Mouse (Mus musculus) frontal cortex, adult (tissue): ENCODE results near the gene Il18.

Source experiments
- ATAC-seq: cut with Nextera tagmentation; 2 replicates; pipeline ENCODE4 v1.9.2; 2017; ENCODE audit warnings: mild to moderate bottlenecking, moderate library complexity, mixed read lengths; ENCODE audit not compliant: low TSS enrichment

The Il18 gene

DNA sequence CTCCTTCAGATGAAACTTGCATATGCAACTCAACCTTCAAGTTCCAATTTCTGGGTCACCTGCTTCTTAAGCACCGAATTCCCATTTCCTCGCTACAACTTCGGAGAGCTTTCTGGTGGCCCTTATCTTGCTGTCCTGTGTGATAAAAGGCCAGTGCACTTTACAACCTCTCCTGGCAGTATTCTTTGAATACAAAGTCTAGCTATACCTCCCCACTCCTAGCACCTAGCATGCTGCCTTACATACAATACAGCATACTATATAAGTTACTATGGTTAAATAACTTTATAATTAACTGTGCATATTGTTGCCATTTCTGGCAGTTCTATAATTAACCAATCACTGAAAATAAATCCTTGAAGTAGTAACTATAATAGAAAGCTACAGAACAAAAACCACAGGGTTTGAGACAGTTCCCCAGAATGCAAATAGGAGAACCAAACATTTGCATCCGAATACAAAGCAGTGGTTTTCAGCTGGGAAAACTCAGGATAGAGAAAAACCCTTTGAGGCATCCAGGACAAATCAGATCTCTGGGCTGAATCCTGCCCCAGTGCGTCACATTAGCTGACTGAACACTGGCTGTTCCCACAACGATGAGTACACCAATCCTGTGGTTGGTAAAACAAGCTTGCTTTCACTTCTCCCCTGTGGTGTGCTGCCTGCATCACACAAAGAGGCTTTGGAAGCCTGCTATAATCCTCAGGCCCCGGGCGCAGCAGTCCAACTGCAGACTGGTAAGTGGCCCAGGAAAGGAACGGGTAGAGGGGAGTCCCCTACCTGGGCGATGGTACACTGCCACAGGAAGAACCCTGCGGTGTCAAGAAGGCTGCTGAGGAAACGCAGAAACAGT, at the start of gene Il18:
TSS of gene Il18 (plus strand) at position 587 of the 853 bp plus-strand sequence.
- ATAC-seq = peak; percentile 100

DNA sequence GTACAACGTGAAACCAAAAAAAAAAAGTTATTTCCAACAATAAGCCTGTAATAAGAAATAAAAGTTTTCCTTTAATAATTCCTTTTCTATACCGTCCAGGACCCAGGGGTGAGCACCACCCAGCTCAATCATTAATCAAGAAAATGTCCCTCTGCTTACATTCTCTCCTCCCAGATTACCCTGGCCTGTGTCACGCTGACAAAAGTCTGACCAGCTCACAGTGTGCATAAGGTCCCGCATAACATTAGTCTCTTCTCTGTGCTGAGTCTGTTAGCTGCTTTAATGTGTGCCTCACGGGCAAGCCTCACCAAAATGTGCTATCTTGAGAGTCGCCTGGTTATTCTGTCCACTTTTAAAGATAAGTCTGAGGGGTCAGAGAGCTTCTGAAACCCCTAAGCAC, 49.2 kb upstream of the Il18 start:
- no peak for ATAC-seq

DNA sequence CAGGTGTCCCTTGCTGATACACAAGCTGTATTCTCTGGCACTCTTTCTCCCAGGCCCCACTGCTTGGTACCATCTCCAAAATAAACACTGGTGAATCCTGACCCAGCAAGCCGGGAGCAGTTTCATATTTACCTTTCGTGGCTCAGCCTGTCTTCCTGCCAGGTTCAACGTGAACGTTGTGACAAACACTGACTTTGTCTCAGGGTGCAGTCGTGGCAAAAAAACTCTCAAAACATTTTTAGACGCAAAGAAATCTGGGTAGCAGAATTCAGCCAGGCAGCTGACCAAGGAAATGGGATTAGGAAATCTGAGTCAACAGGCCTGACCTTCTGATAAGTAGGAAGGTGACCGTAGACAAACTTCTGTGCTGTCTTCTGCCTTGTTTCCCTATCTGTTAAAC, 47.1 kb upstream of the Il18 start:
- no peak for ATAC-seq

DNA sequence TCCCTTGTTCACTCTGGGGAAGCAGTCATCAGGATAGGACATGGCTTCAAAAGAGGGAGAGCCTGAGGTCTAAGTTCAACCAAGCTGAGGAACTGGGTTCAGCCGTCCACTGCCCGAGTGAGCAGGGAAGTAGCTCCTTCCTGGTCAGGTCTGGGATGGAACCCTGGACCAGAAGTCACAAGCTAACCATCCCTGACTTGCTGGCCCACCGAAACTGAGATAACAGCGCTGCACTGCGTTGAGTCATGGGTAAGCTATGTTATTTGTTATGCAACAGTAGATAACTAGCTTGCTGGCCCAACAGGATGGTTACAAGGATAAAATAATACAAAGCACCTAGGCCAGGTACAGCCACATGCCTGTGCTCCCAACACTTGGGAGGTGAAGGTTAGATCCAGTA, 39.2 kb upstream of the Il18 start:
- no peak for ATAC-seq

DNA sequence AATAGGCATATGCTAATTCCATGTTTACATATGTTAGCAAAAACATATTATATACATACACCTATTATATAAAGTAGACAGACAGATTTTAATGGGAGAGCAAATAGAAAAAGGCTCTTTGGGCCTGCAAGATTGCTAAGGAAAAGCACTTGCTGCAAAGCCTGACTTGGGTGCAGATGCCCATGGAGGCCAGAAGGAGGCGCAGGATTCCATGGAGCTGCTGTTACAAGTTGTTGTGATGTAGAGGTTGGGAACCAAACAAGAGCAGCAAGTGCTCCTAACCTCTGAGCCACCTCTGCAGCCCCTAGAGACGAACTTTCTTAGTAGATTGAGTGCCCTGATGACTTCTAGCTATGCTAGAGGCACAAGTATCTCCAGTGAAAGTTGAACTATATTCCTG, 35.8 kb upstream of the Il18 start:
- ATAC-seq = no peak

DNA sequence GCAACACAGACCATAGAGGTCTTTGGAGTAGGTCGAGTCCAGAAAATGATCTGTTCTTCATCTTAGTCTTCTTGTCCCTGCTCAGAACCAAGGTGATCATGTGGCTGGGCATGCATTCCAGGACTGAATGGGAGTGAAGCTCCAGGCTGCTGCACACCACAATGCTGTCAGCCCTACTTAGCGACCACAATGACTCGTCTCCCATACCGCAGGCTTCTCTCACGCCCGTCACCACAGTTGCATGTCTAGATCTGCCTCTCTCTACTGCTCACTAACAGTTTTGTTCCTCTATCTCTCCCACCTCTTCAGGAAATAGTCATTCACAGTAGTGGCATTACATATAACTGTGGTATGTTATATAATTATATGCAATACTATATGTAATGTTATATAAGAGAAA, 33.9 kb upstream of the Il18 start:
- no peak for ATAC-seq

DNA sequence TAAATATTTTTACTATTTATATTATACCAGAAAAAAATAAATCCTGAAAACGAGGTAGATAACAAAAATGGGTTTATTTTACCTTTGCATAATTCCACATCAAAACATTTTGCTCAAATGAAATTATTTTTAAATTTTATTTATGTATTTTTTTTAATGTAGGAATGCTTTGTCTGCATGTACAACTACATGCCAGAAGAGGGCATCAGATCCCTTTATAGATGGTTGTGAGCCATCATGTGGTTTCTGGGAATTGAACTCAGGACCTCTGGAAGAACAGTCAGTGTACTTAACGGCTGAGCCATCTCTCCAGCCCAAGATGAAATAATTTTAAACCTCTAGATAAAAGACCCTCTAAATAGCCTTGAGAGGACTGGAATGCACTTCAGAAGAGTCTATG, 33.1 kb upstream of the Il18 start:
- ATAC-seq = no peak

DNA sequence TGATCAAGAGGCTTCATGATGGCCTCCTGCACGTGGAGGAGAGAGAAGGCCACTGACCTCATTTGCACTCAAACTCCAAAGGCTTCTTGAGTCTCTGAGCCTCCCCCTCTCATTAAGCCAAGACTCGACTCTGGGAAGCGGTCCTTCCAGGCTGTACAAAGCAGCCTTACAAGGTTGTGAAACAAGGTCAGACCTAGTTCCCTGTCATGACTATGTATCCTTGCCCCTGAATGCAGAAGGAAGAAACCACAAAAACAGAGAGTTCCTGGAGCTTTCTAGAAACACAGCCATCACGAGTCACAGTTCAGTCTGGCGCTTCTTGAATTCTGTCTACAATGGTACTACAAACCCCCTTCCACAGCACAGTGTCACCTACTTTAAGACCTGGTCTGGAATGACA, 32.1 kb upstream of the Il18 start:
- ATAC-seq = no peak; the same call in 1 of the 2 replicates

DNA sequence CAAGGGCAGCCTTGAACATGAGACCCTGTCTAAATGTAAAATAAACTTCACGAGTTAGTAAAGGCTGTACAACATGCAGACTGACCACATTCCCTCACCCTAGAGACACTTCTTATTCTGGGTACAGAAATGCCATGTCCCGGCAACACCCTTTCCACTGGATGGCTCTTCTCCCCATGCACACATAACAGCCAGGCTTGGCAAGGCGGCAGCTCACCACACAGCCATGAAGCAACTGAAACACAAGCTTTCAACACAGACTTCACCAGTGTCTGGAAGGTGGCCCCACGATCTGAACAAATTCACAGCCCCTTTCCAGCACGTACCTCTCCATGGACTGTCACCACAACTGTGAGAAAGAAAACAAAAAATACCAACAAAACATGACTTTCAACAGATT, 29.7 kb upstream of the Il18 start:
- no peak for ATAC-seq

DNA sequence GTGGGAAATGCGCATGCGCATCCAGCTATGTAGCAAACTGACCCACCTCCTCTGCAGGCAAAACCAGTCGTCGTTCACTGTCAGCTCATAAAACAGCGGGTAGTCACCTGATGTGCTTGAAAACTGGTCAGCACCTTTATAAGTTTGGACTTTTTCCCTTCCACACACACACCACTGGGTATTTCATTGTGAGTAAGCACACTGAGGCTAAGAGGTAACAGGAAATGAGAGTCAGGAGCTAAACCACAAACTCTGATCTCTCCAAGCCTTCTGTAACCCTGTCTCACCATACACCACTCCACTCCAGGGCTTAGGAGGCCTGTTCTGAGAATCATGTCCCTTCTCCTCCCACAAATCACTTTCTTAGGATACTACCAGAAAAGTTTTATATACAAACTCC, 29.0 kb upstream of the Il18 start:
- no peak for ATAC-seq

DNA sequence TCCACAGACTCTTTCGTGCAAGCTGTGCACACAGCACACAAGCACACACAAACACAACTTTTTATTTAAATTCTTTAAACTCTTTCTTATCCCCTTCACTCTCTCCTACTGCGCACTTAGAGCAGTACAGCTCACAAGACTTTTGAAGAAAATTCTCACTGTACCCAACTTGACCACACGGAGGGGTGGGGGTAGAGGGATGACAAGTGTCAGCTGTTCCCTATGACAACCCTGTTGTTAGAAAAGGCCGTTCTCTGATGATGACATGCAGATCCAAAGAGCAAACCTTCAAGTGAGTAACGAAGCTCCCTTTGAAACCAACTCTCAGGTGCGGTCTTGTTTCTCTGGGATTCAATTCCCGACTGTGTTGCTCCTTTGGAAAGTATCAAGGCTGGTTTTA, 26.8 kb upstream of the Il18 start:
- ATAC-seq = peak; percentile 12; the same call in 1 of the 2 replicates

DNA sequence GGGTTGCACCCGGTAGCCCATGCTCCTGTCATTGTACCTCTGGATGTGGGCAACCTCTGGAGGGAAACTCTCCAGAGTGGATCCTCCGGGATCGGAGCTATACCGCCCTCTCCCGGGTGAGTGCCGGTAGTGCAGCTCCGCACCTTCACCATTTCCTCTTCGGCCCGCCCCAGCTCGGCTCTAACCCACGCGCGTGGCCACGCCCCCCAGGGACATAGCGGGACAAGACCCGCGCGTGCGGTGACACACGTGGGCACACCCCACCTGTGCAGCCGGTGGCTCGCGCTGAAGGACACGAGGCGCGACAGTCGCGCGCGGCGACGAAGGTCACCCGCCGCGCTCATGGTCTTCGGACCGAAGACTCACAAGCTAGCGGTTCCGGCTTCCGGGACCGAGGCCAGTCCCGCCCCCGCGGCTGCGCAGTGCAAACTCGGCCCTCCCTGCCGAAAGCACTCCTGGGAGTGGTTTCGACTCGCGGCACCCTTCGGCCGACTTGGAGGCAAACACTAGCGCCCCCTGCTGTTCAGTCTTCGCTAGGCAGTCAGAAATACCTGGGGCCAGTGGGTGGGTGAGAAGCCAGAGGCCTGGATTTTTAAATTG, 26.2 kb upstream of the Il18 start, which contains the start of gene Pts:
TSS of gene Pts (minus strand) at position 432 of the 600 bp plus-strand sequence.
- ATAC-seq = peak; percentile 97

DNA sequence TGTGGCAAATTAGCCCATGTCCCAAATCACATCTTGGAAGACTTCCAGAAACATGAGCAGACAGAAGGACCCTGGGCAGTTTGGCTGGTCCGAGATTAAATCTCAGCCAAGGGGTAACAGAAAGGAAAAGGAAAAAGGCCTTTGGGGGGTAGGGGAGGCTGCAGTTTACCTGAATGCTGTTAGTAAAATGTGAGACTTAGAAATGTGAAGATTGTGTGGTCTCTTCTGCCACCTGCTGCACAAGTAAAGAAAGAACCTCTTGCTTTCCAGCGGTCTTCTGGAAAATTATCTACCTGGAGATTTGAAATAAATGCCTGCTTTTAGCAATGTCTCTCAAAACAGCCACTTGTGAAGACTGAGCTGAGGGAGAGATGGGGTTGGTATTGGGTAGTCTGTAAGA, 23.7 kb upstream of the Il18 start:
- no peak for ATAC-seq

DNA sequence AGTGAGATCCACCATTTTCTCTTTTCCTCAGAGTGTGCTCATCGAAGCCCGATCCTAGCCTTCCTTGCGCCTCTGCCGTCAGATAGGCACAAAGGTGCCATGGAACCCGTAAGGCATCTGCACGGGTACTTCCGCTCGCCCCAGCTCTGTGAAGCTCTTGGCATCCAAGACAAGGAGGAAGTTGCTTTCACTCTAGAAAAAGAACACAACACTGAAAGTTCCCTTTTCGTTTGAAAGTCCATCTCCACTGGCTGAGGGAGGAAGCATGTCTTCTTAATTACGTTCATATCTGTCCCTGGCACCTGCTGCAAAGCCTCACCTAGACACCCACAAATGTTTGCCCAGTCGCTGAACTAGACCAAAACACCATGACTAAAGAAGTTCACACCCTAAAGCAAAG, 21.3 kb upstream of the Il18 start:
- no peak for ATAC-seq

DNA sequence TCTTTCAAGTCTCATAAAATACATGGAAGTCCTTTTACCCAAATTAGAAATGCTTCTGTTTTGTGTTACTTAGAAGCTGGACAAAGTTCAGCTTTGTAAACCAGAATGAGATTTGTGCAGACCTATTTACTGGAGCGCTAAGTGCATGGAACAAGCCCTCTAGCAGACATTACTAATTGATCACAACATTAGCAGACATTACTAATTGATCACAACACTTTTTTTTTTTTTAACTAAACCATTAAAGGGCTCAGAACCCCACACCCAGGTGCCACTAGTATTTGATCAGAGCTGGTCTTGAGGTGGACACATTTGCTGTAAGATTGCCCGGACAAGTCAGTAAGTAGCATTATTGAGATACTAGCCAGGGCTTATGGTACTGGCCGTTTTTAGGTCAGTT, 20.8 kb upstream of the Il18 start:
- no peak for ATAC-seq

DNA sequence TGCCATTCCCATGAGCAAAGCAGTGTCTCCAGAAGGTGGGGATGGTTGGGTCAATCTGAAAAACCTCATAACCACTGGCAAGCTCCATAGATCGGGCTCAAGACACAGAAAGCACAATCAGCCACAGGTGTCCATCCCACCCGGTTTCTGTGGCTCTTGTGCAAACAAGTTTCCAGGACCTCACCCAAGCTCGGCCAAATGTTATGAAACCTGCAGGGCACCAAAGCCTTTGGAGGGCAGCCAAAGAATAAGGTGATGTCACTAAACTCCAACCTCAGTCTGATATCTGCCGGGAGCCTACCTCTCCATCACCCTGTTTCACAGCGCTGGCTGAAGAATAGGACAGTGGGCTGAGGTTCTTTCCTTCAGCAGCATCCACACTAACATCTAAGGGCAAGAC, 18.7 kb upstream of the Il18 start:
- ATAC-seq = no peak

DNA sequence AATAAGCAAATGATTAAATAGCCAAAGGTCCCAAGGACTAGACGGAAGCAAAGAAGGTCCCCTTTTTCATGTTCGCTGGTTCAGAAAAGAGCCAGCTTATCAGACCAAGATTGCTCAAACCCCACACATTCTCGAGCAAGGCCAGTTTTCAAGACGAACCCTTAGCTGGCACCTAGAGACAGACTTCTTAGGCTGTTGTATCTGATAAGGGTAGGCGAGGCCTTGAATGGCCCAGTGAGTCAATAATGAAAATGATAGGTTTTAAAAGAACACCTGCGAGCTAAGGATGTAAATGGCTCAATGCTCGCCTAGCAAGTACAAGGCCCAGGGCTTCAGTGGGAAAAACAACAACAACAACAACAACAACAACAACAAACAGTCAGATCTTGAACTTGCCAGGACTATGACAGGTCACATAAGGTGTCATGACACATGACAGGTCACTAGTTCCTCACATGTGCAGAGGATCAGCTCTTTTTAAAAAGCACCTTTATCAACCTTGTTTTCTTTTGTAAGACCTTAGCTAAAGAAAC, 18.0 kb upstream of the Il18 start:
- ATAC-seq = no peak

DNA sequence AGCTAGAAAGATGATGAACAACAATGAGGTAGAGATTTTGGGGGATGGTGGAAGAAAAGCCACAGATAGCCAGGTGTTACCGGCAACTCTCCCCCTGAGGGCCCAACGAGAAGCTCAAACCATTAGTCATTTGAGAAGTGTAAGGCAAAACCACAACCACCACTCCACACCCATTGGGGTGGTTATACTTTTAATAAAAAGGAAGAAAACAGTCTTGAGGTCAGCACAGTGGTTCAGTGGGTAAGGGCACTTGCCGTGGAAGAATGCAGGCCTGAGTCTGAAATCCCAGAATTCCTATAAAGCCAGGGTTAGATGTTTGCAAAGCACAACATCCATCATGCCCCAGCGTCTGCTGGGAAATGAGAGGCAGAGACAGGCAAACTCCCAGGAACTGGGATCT, 17.3 kb upstream of the Il18 start:
- ATAC-seq = no peak

DNA sequence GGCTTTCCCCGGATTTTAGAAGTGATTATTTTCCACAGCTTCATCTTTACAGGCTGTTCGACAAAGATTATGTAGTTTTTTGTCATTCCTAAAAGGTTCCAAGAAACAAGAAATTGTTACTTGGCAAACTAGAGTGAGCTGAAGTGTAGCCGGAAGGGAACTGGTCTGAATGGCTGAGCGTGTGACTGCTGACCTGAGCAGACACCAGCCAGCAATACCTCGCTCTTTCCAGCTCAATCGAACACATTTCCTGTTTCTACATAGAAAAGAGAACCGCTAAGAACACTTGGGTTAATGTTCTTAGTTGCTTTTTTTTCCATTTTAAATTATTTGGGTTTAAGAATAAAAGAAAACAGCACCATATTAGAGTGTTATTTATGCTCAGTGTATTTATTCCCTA, 14.5 kb upstream of the Il18 start:
- ATAC-seq = no peak

DNA sequence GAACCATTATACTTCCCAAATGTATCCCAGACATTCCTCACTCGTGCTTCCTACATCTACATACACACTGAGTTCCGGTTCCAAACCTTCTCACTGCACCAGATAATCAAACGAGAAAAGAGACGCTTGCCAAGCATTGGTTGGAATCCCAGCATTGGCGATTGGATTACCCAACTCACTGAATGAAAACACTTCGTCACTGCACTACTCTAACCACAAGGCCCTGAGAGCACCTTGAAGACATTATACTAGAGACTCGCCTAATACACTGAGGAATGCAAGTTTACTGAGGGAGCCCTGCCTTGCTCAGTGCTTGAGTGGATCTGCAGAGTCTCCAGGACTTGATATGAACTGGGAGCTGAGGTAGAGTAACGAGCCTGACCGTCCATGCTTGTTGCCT, 12.2 kb upstream of the Il18 start:
- ATAC-seq = no peak

DNA sequence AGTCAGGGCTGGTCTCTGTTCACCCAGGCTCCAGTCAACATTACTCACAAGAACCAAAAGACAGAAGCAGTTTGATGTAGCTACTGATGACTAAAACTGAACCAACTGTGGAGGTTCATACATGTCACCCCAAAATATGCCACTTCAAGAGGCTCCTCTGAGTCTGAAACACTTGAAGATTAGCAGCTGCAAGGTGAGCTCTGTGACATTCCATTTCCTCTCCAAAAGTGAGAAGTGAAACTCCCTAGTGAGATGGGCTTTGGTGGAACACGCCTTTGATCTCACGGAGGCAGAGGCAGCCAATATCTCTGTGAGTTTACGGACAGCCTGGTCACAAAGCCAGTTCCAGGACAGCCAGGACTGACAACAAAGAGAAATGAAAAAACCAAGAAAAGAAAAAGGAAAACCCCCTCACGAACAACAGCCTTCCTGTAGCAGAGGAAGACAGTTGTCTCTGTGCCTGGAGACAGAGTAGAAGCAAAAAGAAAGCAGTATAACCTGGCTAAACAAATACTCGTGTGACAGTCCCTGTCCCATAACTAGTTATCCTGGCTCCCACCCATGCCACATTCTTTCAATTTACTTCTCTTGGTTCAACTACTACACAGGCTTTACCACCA, 6.7 kb upstream of the Il18 start:
- no peak for ATAC-seq

DNA sequence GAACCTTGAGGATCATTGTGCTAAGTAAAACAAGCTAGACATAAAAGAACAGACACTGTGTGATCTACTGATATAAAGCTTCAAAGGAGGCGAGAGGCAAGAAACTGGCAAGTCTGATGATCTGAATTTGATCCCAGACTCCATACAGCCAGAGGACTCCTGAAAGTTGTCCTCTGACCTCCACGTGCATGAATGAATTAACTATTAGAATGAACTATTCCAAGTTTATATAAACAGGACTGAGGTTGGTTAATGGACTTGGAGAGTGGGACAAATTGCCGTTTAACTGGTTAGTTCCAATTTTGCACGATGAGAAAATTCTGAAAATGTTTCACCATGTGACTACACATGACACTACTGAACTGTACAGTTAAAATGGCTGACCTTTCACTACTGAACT, 5.7 kb upstream of the Il18 start:
- no peak for ATAC-seq

DNA sequence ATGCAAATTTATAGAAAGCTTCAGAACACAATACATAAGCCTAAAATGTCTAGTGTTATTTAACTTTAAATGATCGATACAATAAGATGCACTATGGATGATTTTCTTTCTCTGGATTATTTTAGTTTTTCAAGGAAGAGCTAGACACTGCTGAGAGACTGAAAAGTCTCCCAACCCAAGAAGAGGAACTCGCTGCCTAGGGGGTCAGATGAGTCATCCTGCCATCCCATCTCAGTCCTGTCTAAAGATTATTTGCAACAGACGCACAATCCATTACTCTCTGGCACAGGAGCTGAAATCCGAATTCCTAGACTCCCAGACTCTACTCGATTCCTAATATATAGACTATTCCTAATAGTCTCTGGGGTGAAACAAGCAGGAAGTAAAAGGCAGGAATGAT, 2.4 kb upstream of the Il18 start:
- ATAC-seq = no peak
